Mouse (Mus musculus) embryonic facial prominence, embryonic 11.5 days (tissue): ENCODE results near the gene Asb10. TPM values are rescaled to one million over a fixed set of nuclear protein-coding genes. Genes with fewer than 3 reads are reported as not detected.

Experiments
- ATAC-seq: fragments of 200-750 bp; cut with Nextera tagmentation; replicated peaks from 2 replicates; pipeline ENCODE4 v1.8.0; 2017; ENCODE audit warnings: low read depth; ENCODE audit not compliant: insufficient number of reproducible peaks, low FRiP score, low TSS enrichment
- DNase-seq: peaks from one replicate; pipeline ENCODE4 v3.0.0-alpha.2; 2015; ENCODE audit warnings: low spot score
- H3K27ac ChIP-seq: fragments of 300-500 bp; sonication (generic); replicated peaks from 2 replicates; pipeline ENCODE4 v1.5.1; 2014; ENCODE audit warnings: mild to moderate bottlenecking, low read depth, low read length, control low read depth
- H3K27me3 ChIP-seq: fragments of 300-500 bp; sonication (generic); 2 replicates; pipeline ENCODE4 v1.6.1; 2014; ENCODE audit warnings: mild to moderate bottlenecking, low read length, moderate library complexity, mixed read lengths; ENCODE audit not compliant: control insufficient read depth, insufficient read depth
- H3K36me3 ChIP-seq: fragments of 300-500 bp; sonication (generic); replicated peaks from 2 replicates; pipeline ENCODE4 v1.6.1; 2014; ENCODE audit warnings: low read depth, mild to moderate bottlenecking, low read length, moderate library complexity, mixed read lengths; ENCODE audit not compliant: control insufficient read depth, insufficient read depth
- H3K4me1 ChIP-seq: fragments of 300-500 bp; sonication (generic); 2 replicates; pipeline ENCODE4 v1.6.1; 2014; ENCODE audit warnings: low read length, mixed read lengths; ENCODE audit not compliant: control insufficient read depth, insufficient read depth
- H3K4me2 ChIP-seq: fragments of 300-500 bp; sonication (generic); 2 replicates; pipeline ENCODE4 v1.6.1; 2014; ENCODE audit warnings: low read depth, mild to moderate bottlenecking, control low read depth, low read length, moderate library complexity
- H3K4me3 ChIP-seq: fragments of 300-500 bp; sonication (generic); 2 replicates; pipeline ENCODE4 v1.5.1; 2014; ENCODE audit warnings: low read depth, low read length, control low read depth
- H3K9ac ChIP-seq: fragments of 300-500 bp; sonication (generic); replicated peaks from 2 replicates; pipeline ENCODE4 v1.6.1; 2014; ENCODE audit warnings: mild to moderate bottlenecking, control low read depth, low read length
- H3K9me3 ChIP-seq: fragments of 300-500 bp; sonication (generic); replicated peaks from 2 replicates; pipeline ENCODE4 v1.6.1; 2016; ENCODE audit warnings: mild to moderate bottlenecking, low read length, inconsistent platforms, mixed read lengths; ENCODE audit not compliant: control insufficient read depth
- WGBS: fragments of 180-500 bp; shearing (Covaris S2); extraction: QIAGEN DNeasy Blood & Tissue Kit; methylation state at CpG from one replicate; pipeline ENCODE4 v1.1.7; 2014; 5-methylcytosine and 5-hydroxymethylcytosine counted together
- polyA plus RNA-seq: library from polyadenylated mRNA; unstranded; fragments of >200 nt; fragmentation: Nextera tagmentation; extraction: Ambion mirVana; gene quantifications from 2 replicates; pipeline ENCODE4 v1.2.1, GENCODE M21; 2014

Asb10 gene
- 0.24 and 0.36 TPM in 2 replicates for polyA plus RNA-seq

GRCm38 (mm10) chr5:24540387-24541143, at the start of gene Asb10:
TSS of gene Asb10 (minus strand) at chr5:24540978.
- peak within 1 kb of the TSS; percentile 14 for H3K4me2 ChIP-seq
- H3K4me3 ChIP-seq: no peak within 1 kb of the TSS
- H3K36me3 ChIP-seq: no peaks in the 10 kb centered on the region
- H3K27me3 ChIP-seq: no peaks in the 10 kb centered on the region
- DNase-seq (no peak), ATAC-seq (0 out of 2 replicates have a peak, but pooled peaks have one; percentile 40)
- H3K9me3 ChIP-seq: no peaks in the 10 kb centered on the region
- H3K27ac ChIP-seq: no peak within 1 kb of the TSS
- H3K4me1 ChIP-seq: peaks cover 3% of the 10 kb centered on the region; the same call in 1 of the 2 replicates
- H3K9ac ChIP-seq: no peak within 1 kb of the TSS
- WGBS: 36% methylated on average over 14 of the region's 14 CpGs

- Histone ChIP-seq H3K27me3 (no peaks in the 10 kb centered on the region), H3K4me3 (no peak overlapping the region), H3K4me2 (no peak overlapping the region), H3K9ac (no peak overlapping the region), H3K36me3 (peaks cover 2% of the 10 kb centered on the region; the same call in 1 of the 2 replicates), H3K4me1 (no peaks in the 10 kb centered on the region), H3K9me3 (no peaks in the 10 kb centered on the region), H3K27ac (no peak overlapping the region)
- ATAC-seq (no peak), DNase-seq (no peak)
- WGBS: 91% methylated on average over 20 of the region's 20 CpGs
Measured at GRCm38 (mm10) chr5:24589511-24590500, 49.0 kb upstream of the Asb10 start.

GRCm38 (mm10) chr5:24587200-24587577, 46.4 kb upstream of the Asb10 start:
- Histone ChIP-seq H3K9me3 (no peaks in the 10 kb centered on the region), H3K36me3 (no peaks in the 10 kb centered on the region), H3K9ac (peak overlapping the region; percentile 71), H3K4me1 (no peaks in the 10 kb centered on the region), H3K27me3 (no peaks in the 10 kb centered on the region), H3K4me3 (peak overlapping the region; percentile 65), H3K27ac (no peak overlapping the region), H3K4me2 (peak overlapping the region; percentile 77)
- 35% methylated on average over 4 of the region's 4 CpGs for WGBS
- DNase-seq (no peak), ATAC-seq (no peak)

GRCm38 (mm10) chr5:24586547-24587199, 45.9 kb upstream of the Asb10 start, which contains the start of gene Chpf2:
TSS of gene Chpf2 (plus strand) at chr5:24586741.
- under 1% methylated on average over 43 of the region's 43 CpGs for WGBS
- H3K9ac ChIP-seq: peak within 1 kb of the TSS; percentile 71
- peak within 1 kb of the TSS; percentile 65 for H3K4me3 ChIP-seq
- peak; percentile 93 for DNase-seq
- H3K4me2 ChIP-seq: peak within 1 kb of the TSS; percentile 77
- no peaks in the 10 kb centered on the region for H3K4me1 ChIP-seq
- no peaks in the 10 kb centered on the region for H3K27me3 ChIP-seq
- no peak within 1 kb of the TSS for H3K27ac ChIP-seq
- H3K36me3 ChIP-seq: no peaks in the 10 kb centered on the region
- ATAC-seq: peak; percentile 85
- no peaks in the 10 kb centered on the region for H3K9me3 ChIP-seq

GRCm38 (mm10) chr5:24586106-24586505, 45.3 kb upstream of the Asb10 start:
- no peaks in the 10 kb centered on the region for H3K4me1 ChIP-seq
- H3K27me3 ChIP-seq: no peaks in the 10 kb centered on the region
- WGBS: 14% methylated on average over 8 of the region's 8 CpGs
- peak overlapping the region; percentile 77 for H3K4me2 ChIP-seq
- H3K9me3 ChIP-seq: no peaks in the 10 kb centered on the region
- peak overlapping the region; percentile 71 for H3K9ac ChIP-seq
- no peak for DNase-seq
- peak overlapping the region; percentile 65 for H3K4me3 ChIP-seq
- no peaks in the 10 kb centered on the region for H3K36me3 ChIP-seq
- no peak overlapping the region for H3K27ac ChIP-seq
- no peak for ATAC-seq

GRCm38 (mm10) chr5:24578109-24578963, 37.6 kb upstream of the Asb10 start:
- peak overlapping the region; percentile 24 for H3K4me3 ChIP-seq

More at GRCm38 (mm10) chr5:24578109-24578963, 37.6 kb upstream of the Asb10 start:
- peak overlapping the region; percentile 13 for H3K9ac ChIP-seq
- WGBS: 70% methylated on average over 6 of the region's 6 CpGs
- no peaks in the 10 kb centered on the region for H3K4me1 ChIP-seq
- DNase-seq: no peak
- H3K36me3 ChIP-seq: peaks cover 4% of the 10 kb centered on the region
- H3K27me3 ChIP-seq: no peaks in the 10 kb centered on the region
- H3K4me2 ChIP-seq: peak overlapping the region; percentile 8
- no peaks in the 10 kb centered on the region for H3K9me3 ChIP-seq
- no peak overlapping the region for H3K27ac ChIP-seq
- no peak for ATAC-seq
